Mouse (Mus musculus) erythroblast, embryonic 14.5 days (primary cell): Measurements from ENCODE around the gene Fgfr2. TPM values are rescaled to one million over a fixed set of nuclear protein-coding genes. Genes with fewer than 3 reads are reported as not detected.
"Not testable (repeated sequence)": the region's sequence is repeated elsewhere in the genome, so short reads cannot be mapped to it uniquely, and the experiment has no call there.

Source experiments
- H3K27me3 ChIP-seq: 2 replicates; pipeline ENCODE4 v1.6.1; 2012; ENCODE audit warnings: inconsistent platforms; ENCODE audit not compliant: control insufficient read depth
- H3K36me3 ChIP-seq: 2 replicates; pipeline ENCODE4 v1.6.1; 2012; ENCODE audit warnings: mild to moderate bottlenecking, inconsistent platforms; ENCODE audit not compliant: control insufficient read depth
- H3K4me1 ChIP-seq: 2 replicates; pipeline ENCODE4 v1.6.1; 2012; ENCODE audit warnings: inconsistent platforms; ENCODE audit not compliant: control insufficient read depth
- H3K4me3 ChIP-seq: replicated peaks from 2 replicates; pipeline ENCODE3; 2012; ENCODE audit warnings: moderate library complexity, mild to moderate bottlenecking, inconsistent platforms
- H3K9me3 ChIP-seq: 2 replicates; pipeline ENCODE4 v1.6.1; 2012; ENCODE audit warnings: low read length, inconsistent platforms, mixed read lengths; ENCODE audit not compliant: control insufficient read depth
- GATA1 ChIP-seq: IDR thresholded peaks from 2 replicates; pipeline ENCODE4 v1.6.1; 2012; ENCODE audit warnings: low read length, inconsistent platforms, mixed read lengths
- TAL1 ChIP-seq: IDR thresholded peaks from 3 replicates; pipeline ENCODE4 v1.6.1; 2012; ENCODE audit warnings: low read length, inconsistent platforms, mixed read lengths
- polyA plus RNA-seq: library from polyadenylated mRNA; stranded (reverse); fragments of >175 nt; gene quantifications from 2 replicates; pipeline ENCODE4 v1.2.3, GENCODE M21; 2012

Fgfr2 gene
- polyA plus RNA-seq, 1 experiment: not detected

DNA sequence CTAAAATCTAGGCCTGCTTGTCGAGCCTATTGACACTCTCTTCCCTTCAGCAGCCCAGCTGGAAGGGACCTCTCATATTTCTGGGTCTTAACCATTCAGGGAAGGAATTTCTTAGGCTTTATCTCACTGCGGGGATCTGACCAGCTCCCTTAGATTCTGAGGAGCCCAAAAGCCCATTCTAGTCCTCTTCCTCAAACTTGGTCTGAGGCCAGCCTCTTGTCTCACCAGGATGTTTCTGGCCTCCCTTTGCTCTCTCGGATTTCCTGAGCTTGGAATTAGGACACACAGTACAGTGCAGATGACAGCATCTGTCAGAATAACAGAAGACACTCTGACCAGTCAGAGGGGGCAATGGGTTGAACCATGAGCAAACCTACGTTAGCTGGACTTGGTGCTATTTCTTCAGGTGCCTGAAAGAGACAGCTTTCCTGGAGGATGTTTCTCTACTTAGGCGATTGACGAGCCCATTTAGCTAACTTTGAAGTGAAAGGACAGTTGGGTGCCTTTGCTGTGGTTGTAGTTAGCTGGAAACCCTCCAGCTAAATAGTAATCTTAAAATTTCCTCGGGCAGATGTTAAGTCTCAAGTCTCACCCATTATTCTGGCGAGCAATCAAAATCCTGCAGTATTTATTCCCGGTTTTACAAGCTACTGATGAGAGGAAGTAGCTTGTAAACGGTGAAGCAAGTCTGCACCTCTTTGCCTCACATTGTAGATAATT lies 1711.8 kb downstream of the Fgfr2 start:
- no peak for TF ChIP-seq GATA1
- no peak for TF ChIP-seq TAL1
- Histone ChIP-seq H3K4me3 (peak overlapping the region; percentile 78), H3K36me3 (peaks cover 13% of the 10 kb centered on the region), H3K4me1 (peaks cover 34% of the 10 kb centered on the region), H3K9me3 (no peaks in the 10 kb centered on the region), H3K27me3 (peaks cover 9% of the 10 kb centered on the region)

DNA sequence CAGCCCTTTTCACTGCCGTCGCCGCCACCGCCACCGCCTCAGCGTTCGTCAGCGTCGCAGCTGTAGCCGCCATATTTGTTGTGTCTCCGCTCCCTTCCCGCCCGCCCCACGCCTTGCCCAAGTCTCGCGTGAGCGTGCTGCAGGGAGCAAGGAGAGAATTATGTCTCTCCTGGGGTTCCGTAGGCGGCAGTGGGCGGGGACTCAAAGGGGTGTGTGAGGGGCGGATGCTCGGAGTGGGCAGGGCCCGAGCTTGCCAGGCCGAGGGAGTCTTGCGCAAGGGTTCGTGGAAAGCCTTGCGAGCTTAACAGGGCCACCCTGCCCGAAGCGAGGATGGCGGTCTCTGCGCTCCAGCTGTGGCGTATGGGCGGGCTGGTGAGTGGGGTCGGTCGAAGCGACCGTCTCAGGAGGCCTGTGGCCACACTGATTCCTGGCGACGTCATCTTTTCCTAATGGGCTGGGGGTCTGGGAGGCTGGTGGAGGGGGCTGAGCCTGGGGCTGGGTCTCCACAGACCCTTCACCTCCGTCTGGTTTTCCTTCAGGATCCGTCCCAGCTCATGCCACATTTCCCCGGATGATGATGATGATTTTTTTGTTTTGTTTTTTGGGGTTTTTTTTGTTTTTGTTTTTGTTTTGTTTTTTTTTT lies 1712.6 kb downstream of the Fgfr2 start, which contains the start of the genes Ikzf5 and Acadsb:
Gene Ikzf5, minus strand, starts transcription at position 106 of the 643 bp plus-strand sequence.
Gene Acadsb, plus strand, starts transcription at position 186 of the 643 bp plus-strand sequence.
- peaks cover 9% of the 10 kb centered on the region for H3K27me3 ChIP-seq
- H3K4me3 ChIP-seq: peak within 1 kb of the TSS; percentile 78
- TF ChIP-seq GATA1: no peak
- TF ChIP-seq TAL1: no peak
- H3K36me3 ChIP-seq: peaks cover 17% of the 10 kb centered on the region
- H3K9me3 ChIP-seq: no peaks in the 10 kb centered on the region
- peaks cover 34% of the 10 kb centered on the region for H3K4me1 ChIP-seq

DNA sequence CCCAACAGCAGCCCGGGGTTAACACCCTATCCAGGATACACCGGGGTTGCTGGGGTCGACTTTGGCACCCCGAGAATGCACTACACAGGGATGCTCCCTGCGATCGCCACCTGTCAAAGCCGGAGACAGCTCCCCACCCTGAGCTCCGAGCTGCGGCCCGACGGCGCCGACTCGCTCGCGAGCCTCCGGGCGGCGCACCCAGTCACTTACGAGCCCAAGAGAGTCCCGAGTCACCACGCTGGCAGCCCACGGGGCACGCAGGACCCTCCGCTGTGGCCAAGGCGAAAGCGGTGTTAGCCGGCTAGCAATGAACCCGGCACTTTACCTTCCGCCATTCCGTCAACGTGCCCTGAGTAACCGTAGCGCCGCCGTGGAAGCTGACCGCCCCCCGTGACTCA lies 1713.2 kb downstream of the Fgfr2 start:
- H3K27me3 ChIP-seq: peaks cover 9% of the 10 kb centered on the region
- H3K4me1 ChIP-seq: peaks cover 34% of the 10 kb centered on the region
- no peaks in the 10 kb centered on the region for H3K9me3 ChIP-seq
- H3K36me3 ChIP-seq: peaks cover 17% of the 10 kb centered on the region
- TF ChIP-seq GATA1: no peak
- H3K4me3 ChIP-seq: peak overlapping the region; percentile 78

DNA sequence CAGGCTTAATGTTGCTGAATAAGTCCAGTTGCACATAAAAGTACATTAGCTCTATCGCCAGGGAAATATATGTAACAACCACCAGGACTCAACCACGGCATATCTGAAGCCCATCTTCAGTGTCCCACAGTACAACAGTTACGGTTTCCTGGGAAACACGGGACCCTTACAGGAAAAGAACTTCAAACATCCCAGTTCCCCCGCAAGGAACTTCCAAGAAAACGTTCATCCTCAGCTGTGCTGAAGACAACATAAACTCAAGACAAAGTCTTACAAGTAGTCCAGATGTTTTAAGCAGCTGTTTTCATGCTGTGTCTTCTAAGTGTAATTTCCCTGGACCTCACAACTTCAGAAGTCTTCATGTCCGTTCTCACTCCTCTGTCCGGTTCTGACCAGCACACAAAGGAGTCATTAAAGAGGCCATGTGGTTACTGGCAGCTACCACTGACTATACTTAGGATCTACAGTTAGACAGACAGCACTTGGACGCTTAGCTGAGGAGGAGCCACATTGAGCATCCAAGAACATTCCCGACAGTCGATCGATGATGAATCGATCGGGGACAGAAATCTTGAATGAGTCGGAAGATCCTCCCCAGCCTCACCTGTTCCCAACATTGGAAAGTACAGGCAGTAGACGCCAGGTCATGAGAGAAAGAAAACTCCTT lies 1713.7 kb downstream of the Fgfr2 start:
- peaks cover 9% of the 10 kb centered on the region for H3K27me3 ChIP-seq
- peaks cover 37% of the 10 kb centered on the region for H3K4me1 ChIP-seq
- H3K4me3 ChIP-seq: peak overlapping the region; percentile 78
- TF ChIP-seq GATA1 (no peak), TAL1 (no peak)
- no peaks in the 10 kb centered on the region for H3K9me3 ChIP-seq
- H3K36me3 ChIP-seq: peaks cover 22% of the 10 kb centered on the region

DNA sequence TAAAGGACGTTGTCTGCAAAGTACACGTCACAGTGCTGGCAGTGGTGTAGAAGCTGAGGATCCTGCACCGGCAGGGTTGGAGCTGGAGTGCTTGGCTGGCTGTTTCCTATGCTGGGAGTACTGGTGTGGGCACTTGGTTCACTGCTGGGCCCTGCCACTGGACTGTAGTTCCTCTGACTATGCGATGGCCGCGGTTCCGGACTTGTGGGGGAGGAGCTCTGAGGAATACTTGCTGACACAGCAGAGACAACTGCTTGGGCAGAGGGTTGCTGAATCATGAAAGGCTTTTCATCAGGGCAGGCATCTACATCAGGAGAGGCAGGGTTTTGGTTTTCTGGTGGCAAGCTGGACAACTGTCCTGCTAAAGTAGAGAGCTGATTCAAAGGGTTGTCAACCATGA lies 1731.4 kb downstream of the Fgfr2 start:
- not testable (repeated sequence) for H3K27me3 ChIP-seq, H3K4me1 ChIP-seq, H3K9me3 ChIP-seq, H3K4me3 ChIP-seq
- H3K36me3 ChIP-seq: peaks cover 71% of the 10 kb centered on the region

DNA sequence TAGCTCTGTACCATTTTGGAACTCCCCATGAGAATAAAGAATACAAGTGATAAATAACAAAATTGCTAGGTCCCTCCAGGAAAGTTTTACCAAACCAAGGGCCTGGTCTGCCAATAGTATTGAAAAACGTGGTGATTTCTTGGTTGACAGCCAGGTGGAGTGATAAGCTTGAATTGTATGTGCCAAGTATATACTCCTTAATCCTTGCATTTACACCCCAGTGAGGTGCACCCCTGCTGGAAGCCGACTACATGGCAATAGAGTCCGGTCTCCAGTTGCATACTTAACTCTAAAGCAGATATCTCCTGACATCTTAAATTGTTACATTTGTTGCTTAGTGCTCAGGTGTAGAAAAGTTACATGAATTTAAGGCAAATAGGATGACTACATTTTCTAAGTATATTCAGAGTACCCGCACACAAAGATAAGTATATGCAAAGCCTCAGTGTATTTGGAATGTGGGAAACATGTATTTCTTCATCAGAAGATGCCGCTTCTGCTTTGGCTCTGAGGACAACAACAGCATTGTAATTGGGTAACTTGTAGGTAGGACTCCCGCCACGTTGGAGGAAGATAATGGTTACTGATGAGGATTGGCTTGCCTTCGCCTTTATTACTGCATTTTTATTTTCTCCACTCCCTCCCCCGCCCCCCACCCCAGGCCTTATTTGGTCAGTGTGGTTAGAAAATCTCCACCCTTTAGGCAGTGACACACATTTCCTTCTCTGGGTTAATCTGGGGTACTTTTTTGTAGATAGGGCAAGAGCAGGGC lies 1751.1 kb downstream of the Fgfr2 start:
- Histone ChIP-seq H3K4me1 (peaks cover 29% of the 10 kb centered on the region), H3K36me3 (peaks cover 10% of the 10 kb centered on the region), H3K9me3 (no peaks in the 10 kb centered on the region), H3K4me3 (peak overlapping the region; percentile 83), H3K27me3 (peaks cover 9% of the 10 kb centered on the region)
- TF ChIP-seq GATA1: no peak
- no peak for TF ChIP-seq TAL1

DNA sequence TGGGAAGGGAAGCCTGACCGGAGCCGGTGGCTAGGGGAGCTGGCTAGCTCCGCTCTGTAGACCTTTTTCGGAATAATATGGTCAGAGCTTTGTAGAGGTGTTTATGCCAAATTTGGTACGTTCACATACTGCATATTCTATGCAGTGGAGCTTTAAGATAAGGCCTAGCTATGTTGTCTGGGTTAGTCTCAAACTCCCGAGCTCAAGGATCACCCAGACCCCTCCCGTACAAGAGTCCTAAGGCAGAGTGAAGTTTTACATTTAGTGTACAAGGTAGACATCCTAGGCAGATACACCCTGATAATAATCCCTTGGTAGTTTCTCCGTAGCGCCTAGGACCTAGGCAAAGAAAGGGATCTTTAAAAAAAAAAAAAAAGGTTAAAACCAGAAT lies 1751.7 kb downstream of the Fgfr2 start:
- H3K4me1 ChIP-seq: peaks cover 29% of the 10 kb centered on the region
- H3K27me3 ChIP-seq: peaks cover 12% of the 10 kb centered on the region
- no peaks in the 10 kb centered on the region for H3K9me3 ChIP-seq
- H3K36me3 ChIP-seq: peaks cover 10% of the 10 kb centered on the region
- no peak for TF ChIP-seq GATA1
- TF ChIP-seq TAL1: no peak
- H3K4me3 ChIP-seq: peak overlapping the region; percentile 83

DNA sequence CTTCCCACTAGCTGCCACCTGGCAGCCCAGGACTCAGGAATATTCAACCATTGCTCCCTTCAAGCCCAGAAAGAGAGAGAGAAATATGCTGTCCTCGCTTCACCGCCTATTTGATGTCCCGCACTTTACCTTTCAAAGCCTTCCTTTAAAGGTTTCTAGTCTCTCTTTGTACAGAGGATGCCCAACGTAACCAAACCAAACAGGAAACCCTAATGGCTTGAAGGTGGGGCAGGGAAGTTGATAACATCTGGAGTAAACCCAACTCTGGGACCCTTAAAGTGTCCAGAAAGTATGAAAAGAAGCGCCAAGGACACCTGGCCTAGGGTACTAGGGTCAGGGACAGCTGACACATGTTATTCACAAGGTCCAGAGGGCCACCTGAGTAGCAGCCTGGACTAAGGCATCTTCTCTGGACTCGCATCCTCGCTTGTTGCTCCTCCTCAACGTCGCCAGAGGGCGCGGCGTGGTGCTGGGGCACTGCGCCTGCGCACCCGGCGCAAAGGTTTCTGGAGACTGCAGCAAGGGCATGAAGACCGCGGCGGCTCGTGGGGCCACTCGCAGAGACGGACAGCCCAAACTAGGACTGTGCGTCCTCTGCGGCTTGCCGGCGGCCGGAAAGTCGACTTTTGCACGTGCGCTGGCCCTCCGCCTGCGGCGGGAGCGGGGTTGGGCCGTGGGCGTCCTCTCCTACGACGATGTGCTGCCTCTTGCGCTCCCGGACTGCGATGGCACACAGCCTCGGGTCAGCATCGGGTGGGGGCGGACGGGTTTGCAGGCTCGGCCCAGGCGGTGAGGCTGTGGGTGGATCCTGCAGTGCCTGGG lies 1752.3 kb downstream of the Fgfr2 start, which contains the start of gene Pstk:
Gene Pstk, plus strand, starts transcription at position 494 of the 822 bp plus-strand sequence.
- peaks cover 10% of the 10 kb centered on the region for H3K36me3 ChIP-seq
- TF ChIP-seq TAL1: no peak
- no peak for TF ChIP-seq GATA1
- H3K4me3 ChIP-seq: peak within 1 kb of the TSS; percentile 83
- H3K9me3 ChIP-seq: no peaks in the 10 kb centered on the region
- peaks cover 29% of the 10 kb centered on the region for H3K4me1 ChIP-seq
- H3K27me3 ChIP-seq: peaks cover 14% of the 10 kb centered on the region
